Mouse (Mus musculus) ES-E14 (cell line): ENCODE results near the gene Rgma.

Experiments
- CHD2 ChIP-seq: IDR thresholded peaks from 2 replicates; pipeline ENCODE4 v1.6.1; 2014; ENCODE audit warnings: mild to moderate bottlenecking, low read depth, low read length, inconsistent platforms
- HCFC1 ChIP-seq: IDR thresholded peaks from 2 replicates; pipeline ENCODE4 v1.6.1; 2012; ENCODE audit warnings: low read length, inconsistent platforms, borderline replicate concordance; ENCODE audit not compliant: insufficient read depth
- MAFK ChIP-seq: IDR thresholded peaks from 2 replicates; pipeline ENCODE4 v1.6.1; 2014; ENCODE audit warnings: mild to moderate bottlenecking, low read depth, low read length, inconsistent platforms; ENCODE audit not compliant: insufficient read depth
- ZC3H11A ChIP-seq: IDR thresholded peaks from 2 replicates; pipeline ENCODE4 v1.6.1; 2012; ENCODE audit warnings: low read depth, mild to moderate bottlenecking, inconsistent platforms, low read length, borderline replicate concordance
- ZNF384 ChIP-seq: IDR thresholded peaks from 2 replicates; pipeline ENCODE4 v1.6.1; 2012; ENCODE audit warnings: low read depth, low read length, inconsistent platforms

DNA sequence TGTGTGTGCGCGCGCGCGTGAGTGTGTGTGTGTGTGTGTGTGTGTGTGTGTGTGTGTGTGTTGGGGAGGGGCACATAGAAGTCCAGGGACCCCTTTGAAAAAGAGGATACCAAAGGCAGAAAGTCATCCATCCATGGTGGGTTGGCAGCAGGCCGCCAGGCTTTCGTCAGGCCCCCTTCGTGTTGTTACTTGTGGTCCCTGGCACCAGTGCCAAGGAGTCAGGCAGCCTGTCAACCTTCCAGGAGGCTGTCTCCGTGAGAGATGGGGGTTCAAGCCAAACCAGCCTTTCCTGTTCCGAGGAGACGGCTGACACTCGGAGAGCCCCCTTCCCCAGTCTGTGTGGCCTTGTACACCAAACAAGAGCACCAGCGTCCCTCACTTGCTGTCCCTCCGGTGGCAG, 38.9 kb downstream of the Rgma start:
- no peak for TF ChIP-seq CHD2
- TF ChIP-seq MAFK: no peak
- no peak for TF ChIP-seq HCFC1
- no peak for TF ChIP-seq ZC3H11A
- no peak for TF ChIP-seq ZNF384
